Mouse (Mus musculus) frontal cortex, postnatal 36 days (tissue): ENCODE results near the gene Syngr2.
"Not testable (repeated sequence)": the region's sequence is repeated elsewhere in the genome, so short reads cannot be mapped to it uniquely, and the experiment has no call there.

ENCODE experiments used
- DNase-seq, 2 experiments: peaks; one replicate each; pipeline ENCODE4 v3.0.0; 2022; ENCODE audit warnings: low spot score in 2 of 2

Syngr2 gene

DNA sequence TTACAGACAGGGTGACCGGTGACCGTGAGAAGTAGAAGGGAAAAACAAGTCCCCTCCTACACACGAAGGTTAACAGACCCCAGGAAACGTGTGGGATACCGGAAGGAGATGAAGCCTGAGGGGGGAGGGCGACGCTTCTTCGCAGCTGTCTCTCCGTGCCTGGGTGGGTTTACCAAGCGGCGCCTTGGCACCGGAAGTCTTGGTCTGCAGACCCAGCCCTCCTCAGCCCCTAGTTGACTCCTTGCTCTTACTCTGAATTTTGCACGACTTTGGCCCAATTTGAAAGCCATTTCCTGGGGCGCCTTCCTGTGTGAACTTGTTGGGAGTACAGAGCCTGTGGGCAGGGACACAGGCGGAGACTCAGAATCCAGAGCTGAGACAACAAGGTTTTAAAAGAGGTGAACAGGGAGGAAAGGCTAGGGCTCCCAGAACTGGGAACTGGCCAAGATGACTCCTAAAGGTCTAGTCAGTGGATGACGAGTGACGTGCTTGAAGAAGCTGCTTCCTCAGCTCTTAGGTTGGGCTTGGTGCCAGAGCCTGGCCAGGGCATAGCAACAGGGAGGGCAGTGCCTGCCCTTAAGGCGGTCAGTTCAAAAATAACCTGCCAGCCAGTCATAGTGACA is 28.2 kb upstream of the Syngr2 start:
- no peak for DNase-seq

DNA sequence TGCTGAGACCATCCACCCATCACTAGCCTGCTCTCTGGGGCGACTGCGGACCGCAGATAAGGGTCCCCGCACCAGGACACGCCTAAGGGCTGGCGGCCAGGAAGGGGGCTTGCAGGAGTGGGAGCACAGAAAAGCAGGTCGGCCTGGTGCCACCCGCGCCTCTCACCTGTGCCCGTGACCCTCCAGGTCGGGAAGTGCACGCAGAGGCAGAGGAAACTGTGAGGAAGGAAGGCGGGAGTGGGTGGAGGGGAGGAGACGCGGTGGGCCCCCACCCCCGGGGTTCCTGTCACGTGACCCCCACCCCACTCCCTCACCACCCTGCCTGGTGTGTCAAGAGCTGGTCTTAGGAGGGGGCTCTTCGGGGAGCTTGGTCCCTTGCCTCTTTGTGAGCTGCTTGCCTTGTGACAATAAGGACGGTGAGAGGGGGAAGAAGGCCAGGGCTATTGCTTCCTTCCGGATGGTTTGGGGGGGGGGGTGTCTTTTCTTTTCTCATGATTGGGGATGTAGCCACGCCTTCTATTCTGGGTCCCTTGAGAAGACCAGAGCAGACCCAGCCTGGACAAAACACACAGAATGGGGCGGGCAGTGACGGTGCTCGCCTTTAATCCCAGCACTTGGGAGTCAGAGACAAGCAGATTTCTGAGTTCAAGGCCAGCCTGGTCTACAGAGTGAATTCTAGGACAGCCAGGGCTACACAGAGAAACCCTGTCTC is 27.3 kb upstream of the Syngr2 start, which contains the start of the genes Tmc8 and Tmc6:
Gene Tmc8 (plus strand): TSS at position 84 of the 712 bp plus-strand sequence.
Gene Tmc6 (minus strand): TSS at position 206 of the 712 bp plus-strand sequence.
- DNase-seq = no peak

DNA sequence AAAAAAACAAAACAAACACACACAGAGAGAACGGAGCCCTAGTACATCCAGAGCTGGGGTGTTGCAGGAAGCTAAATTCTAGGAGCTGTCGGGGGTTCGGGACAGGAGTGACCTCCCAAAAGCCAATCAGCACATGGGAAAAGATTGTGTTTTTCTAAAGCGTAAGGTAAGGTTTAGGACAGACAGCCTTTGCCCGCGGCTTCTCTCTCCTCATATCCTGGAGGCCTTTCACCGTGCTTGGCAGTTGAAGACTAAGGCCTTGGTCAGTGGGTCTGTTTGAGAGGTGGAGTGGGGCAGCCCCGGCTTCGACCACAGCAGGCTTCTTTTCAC is 26.8 kb upstream of the Syngr2 start:
- DNase-seq = no peak

DNA sequence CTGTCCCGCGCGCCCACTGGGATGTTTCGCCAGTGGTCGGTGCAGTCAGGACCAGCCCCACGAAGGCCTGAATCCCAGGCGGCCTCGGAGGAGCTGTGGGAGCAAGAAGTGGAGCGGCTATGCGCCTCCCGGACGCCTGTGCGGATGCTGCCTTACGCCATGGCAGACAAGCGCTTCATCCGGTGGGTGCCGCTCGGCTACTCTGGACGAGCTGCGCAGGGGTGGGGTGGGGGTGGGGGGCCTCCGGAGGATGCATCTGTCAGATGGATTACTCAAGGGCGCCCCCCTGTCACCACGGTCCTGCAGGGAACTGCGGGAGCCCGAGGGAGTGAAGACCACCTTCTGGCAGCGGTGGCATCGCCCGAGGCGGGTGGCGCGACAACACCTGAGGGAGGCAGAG is 26.4 kb upstream of the Syngr2 start:
- no peak for DNase-seq

DNA sequence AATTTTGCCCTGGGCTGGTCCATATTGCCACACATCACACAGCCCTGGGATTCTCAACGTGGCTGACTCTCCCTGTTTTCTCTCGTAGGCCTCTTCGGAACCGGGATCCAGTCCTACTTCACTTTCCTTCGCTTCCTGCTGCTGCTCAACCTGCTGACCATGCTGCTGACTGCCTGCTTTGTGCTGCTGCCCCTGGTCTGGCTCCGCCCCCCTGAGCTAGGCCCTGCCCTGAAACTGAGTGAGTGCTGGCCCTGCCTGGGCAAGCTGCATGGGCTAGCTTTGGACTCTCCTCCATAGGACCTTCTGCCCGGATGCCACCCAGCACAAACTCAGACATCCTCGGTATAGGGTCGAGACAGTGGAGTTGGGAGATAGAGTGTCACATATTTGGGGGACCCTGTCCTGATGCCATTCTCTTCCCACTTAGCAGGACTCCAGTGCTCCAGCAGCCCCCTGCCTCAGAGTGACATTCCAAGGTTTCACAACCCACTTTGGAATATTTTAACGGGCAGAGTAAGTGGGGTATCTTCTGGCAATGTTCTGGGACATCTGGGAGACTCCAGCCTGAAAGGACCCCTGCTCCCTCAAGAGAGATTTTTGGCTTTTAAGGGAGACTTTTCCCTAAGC is 25.7 kb upstream of the Syngr2 start:
- DNase-seq = no peak

DNA sequence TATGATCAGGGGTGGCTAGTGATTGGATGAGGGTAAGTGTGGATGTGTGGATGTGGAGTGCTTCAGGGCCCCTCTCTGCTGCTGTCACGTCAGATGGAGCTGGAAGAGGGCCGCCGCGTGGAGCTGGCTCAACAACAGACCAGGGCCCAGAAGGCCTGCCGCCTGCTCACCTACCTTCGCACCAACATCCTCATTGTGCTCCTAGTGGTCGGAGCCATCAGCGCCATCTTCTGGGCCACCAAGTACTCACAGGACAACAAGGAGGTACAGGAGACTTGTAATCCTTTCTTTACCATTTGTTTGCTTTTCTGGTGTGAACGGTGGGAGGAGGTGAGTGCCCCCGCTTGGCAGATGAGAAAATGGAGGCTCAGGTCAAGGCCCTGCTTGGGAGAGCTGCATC is 23.2 kb upstream of the Syngr2 start:
- no peak for DNase-seq

DNA sequence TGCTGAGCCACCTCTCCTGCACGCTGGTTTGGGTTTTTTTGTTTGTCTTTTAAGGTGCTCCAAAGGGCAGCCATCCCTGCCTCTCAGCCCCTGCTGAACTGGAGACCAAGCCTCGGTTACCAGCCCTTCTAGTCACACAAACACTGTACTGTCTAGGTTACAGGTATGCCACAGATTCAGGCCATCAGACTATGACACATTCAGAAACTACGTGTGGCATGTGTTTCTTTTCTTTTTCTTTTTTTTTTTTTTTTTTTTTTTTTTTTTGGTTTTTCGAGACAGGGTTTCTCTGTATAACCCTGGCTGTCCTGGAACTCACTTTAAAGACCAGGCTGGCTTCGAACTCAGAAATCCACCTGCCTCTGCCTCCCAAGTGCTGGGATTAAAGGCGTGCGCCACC is 21.0 kb upstream of the Syngr2 start:
- DNase-seq = not testable (repeated sequence)

DNA sequence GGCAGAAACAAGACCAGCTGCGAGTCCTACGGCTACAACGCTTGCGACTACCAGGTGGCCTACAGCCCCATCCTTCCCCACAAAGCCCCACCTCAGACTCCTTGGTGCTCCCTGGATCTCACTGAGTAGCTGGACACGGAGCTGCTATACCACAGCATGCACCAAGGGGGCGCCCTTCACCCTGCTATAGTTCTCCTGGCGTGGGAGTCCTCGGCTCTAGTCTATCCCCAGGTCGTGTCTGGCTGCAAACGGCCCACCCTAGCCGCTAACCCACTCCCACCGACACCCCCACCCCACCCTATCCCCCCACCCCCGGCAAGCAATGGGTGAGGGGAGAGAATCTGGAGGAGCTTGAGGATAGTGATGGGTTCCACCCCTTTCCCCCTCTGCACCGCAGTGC is 19.2 kb upstream of the Syngr2 start:
- peak in 1 of 2 experiments; percentile 66 for DNase-seq

DNA sequence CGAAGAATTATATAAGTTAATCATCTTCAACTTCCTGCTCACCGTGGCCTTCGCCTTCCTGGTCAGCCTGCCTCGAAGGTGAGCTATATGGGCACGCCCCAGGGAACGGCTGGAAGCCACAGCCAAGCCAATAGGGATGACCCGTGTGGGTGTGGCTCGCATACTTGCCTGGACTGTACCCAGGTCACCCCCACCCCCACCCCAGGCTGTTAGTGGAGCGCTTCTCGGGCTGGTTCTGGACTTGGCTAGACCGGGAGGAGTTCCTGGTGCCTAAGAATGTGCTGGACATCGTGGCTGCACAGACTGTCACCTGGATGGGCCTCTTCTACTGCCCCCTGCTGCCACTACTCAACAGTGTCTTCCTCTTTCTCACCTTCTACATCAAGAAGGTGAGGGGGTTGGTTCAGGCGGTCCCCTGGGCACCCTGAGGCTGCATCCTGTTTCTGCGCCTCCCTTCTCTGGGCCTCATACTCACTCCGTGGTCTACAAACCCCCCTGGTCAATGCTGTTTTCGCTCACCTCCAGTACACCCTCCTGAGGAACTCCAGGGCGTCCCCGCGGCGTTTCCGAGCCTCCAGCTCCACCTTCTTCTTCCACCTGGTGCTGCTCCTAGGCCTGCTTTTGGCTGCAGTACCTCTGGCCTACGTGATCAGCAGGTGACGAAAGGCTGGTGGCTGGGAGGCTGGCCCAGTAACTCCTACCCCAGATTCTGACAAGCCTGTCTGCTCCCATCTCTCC is 18.6 kb upstream of the Syngr2 start:
- no peak for DNase-seq

DNA sequence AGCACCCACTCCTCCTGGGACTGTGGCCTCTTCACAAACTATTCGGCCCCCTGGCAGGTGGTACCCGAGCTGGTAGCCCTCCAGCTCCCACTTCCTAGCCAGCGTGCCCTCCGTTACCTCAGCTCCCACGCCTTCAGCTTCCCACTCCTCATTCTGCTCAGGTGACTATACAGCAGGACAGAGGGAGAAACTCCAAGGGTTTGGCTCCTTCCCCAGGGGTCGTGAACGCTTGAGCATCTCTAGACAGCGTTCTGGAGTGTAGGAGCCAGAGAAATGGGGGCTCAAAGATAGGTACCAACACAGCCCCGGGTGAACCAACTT is 18.1 kb upstream of the Syngr2 start:
- no peak for DNase-seq

DNA sequence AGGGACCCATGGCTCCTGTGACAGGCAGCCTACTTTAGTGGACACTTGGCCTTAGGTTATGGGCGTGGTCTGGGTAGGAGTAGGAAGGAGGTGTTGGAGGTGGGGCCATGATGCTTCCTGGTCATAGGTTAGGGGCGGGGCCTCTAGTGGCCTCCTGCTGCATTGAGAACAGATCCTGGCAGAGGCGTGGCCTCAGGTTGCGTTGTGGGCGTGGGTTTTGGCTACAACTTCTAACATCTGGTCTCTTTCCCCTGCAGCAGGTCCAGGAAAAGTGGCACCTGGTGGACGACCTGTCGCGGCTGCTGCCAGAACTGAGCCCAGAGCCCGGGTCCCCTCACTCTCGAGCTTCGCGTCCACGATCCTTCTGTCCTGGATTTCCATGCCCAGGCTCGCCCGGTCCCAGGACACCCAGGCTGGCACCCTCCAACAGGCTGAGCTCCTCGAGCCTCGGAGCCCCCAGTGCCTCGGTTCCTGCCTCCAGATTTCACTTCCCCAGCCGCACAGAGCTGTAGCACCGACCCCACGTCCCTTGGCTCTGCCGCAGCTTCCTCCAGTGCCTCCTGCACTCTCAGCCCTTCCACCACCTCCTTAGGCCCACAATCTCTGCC is 17.1 kb upstream of the Syngr2 start:
- no peak for DNase-seq

DNA sequence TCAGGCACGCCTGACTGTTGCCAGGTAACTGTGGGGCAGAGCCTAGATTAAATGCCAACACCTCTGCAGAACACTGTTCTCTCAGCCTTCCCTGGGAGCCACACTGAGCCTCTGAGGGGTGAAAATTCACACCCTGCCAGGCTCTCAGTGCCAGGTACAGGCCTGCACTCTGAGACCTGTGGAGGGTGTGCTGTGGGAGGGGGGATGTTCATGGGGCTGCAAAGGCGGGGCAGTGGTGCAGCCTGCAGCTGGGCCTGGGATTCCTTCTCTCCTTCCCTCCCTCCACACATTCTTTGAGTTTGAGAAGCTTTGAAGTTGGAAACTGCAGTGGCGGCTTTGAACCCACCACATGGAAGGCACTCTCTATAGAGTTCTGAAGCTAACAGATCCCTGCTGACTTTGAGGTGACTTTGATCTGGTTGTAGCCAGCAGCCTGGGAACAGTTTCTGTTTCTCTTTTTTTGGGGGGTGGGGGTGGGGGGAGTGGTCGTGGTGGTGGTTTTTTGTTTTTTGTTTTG is 15.4 kb upstream of the Syngr2 start:
- DNase-seq = no peak

DNA sequence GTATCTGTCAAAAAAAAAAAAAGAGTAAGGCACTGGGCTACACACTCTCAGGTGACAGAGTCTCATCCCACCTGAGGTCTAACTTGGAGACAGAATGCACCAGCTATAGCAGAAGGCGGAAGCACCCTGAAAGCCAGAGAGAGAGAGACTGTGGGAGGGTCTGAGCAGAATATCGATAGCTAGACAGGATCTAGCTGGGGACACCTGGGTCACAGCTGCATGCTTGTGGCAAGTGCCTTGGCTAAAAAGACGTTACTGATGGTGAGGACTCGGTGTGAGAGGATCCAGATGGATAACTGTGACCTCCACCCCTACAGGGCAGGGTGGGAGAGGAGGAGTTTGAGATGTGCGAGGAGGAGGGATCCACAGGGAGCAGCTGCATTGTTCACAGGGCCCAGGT is 12.5 kb upstream of the Syngr2 start:
- DNase-seq = no peak

DNA sequence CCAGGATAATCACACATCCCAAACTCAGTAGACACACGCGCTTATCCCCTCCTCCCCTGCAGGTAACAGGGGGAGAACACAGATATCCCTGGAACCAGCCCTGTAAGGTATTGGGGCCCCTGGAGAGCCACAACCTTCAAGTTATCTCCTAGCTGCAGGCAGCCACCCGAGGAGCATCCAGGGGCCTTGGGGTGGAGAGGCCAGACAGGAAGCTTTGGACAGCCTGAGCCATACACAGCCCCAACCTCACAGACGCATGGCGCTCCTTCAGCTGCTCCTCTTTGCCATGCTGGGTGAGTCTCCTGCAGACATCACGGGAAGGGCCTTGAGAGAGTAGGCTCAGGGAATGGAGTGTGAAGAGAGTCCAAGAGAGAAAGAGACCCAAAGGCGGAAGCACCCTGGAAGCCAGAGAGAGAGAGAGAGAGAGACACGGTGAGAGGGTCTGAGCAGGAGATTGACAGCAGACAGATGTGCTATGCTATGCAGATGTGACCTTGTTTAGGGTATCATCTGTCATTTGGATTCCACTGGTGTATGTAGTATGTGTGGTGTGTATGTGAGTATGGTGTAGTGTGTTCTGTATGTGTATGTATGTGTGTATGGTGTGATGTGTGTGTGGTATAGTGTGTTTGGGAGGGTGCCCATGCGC is 11.8 kb upstream of the Syngr2 start, which contains the start of gene 6030468B19Rik:
Gene 6030468B19Rik (plus strand): TSS at position 150 of the 649 bp plus-strand sequence.
- no peak for DNase-seq

DNA sequence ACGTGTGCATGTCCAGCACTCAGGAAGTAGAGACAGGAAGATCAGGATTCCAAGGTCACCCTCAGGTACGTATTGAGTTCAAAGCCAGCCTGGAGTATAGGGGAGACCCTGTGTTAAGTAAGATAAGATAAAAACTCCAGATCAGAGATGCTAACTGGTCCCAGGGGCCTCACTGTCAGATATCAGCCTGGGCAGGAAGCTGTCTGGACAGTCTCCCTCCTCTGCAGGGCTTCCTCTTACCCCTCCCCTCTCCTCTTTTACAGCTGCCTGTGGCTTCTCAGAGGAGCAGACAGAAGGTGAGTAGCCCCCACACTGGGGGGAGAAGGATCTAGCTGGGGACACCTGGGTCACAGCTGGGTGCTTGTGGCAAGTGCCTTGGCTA is 11.3 kb upstream of the Syngr2 start:
- DNase-seq = no peak

DNA sequence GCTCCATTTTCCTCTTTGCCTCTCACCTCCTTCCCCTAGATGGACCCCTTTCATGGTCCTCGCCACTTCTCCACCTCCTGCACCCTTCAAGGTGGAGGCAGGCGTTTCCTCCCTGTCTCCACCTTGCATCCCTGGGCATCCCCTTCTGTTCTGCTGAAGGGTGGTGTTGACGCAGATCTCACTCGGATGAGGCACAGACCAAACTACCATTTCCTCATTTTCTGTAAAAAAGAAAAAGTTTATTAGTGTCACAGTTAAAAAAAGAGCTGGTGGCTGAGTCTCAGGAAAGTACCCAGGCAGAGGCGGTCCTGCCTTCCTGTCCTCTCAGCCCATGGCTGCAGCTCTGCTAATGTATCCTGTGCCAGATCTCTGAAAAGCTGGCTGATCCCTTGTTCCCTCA is 10.3 kb upstream of the Syngr2 start:
- no peak for DNase-seq

DNA sequence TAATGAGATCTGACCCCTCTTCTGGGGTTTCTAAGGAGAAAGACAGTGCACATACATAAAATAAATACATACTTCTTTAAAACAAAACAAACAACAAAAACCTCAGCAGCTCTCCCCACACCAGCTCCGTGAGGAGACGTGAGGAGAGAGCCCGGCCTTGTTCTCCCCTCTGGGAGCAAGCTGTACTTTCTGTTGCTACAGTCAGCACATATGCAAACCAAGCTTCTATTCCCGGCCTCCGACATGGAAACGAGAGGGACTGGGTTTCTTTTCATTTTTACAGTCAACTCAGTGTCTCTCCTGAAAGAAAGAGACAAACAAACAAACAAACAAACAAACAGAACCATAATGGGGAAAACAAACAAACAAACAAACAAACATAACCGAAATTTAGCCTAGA is 9.4 kb upstream of the Syngr2 start:
- DNase-seq = no peak

DNA sequence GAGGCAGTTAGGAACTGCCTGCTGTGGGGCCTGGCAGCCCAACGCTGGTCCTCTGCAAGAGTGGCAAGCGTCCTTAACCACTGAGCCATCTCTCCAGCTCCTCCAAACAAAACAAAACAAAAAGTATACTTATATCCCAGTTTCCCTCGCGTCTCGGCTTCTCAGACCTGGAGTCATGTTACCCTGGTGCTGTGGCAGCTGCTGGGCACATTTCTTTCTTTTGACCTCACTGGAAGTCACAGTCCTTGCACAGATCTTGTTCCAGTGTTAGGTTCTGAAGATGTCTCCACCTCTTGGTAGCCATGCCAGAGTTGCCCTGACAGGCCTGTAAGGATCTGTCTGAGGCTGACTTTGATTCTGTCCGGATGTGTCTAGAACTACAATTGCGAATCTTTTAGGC is 7.8 kb upstream of the Syngr2 start:
- no peak for DNase-seq

DNA sequence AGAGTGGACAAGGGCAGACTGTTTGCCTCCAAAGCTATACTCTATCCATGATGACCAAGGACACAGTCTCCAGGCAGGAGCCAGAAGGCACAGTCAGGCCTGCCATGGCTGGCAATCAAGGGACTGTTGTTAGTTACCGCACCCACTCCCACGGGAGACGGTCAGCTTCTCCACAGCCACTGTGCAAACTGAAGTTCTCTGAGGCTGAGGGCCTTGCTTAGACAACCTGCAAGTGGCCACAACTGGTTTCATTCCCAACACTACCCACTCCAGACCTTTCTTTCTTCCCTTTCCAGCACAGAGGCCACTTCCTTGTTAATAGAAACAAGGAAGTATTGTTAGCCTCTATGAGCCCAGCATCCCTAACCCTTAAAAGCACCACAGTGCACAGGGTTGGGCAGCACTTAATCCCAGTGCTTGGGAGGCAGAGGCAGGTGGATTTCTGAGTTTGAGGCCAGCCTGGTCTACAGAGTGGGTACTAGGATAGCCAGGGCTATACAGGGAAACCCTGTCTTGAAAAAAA is 6.2 kb upstream of the Syngr2 start:
- DNase-seq = no peak

DNA sequence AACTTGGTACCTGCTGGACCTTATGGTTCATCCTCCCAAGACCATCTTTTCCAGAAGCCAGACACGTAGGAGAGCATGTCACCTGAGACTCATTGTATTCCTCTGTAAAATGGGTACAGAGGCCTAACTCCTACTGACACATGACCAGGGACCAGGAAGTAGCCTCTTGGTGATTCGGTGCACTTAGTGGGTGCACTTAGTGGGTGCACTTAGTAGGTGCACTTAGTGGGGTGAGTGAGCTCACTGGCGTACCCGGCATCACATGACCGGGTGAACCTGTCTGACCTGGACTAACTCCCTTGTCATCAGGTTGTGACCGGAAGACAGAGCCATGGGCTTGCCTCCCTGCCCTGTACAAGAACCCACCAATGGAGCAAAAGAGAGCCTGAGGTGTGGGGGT is 2.7 kb upstream of the Syngr2 start:
- no peak for DNase-seq

DNA sequence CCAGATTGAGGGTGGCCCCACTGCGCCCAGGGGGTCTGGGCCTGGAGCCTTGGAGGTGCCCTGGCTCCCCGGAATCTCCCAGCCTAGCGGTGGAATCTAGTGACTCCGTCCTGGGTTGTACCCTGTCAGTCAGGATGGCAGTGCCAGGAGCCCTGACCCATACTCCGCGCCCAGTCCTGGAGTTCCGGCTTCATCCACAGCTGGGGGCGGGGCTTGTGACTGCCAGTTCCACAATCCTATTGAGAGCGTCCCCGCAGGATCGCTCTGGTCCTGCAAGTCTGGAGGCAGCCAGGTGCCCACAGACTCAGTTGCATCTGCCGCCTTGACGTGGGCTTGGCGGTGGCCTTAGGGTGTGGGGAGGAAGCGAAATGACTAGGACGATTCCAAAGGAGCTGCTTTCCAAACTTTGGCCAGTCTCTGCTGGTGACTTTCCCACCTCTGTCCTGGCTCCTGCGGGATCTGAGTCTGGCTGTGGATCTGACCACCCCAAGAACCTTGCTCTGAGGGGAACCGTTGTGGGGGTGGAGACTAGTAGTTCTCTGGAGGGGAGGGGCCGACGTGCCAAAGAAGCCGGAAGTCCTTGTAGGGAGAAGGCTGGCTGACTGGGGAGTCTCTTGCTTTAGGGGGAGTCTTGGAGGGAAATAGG is 1.1 kb downstream of the Syngr2 start:
- DNase-seq = peak; percentile 46 to 56
